Mouse (Mus musculus) kidney, adult 2 months (tissue): ENCODE measurements around the gene Ash1l. TPM values are rescaled to one million over a fixed set of nuclear protein-coding genes. Genes with fewer than 3 reads are reported as not detected.

Experiments used
- DNase-seq: peaks from one replicate; pipeline ENCODE4 v3.0.0; 2021
- H3K27ac ChIP-seq: fragments of 200-500 bp; 2 replicates; pipeline ENCODE4 v1.5.1; 2012; ENCODE audit warnings: low read depth, low read length, control low read depth, inconsistent platforms; ENCODE audit not compliant: insufficient read depth
- H3K27me3 ChIP-seq: fragments of 200-500 bp; replicated peaks from 2 replicates; pipeline ENCODE4 v1.6.1; 2012; ENCODE audit warnings: mild to moderate bottlenecking, moderate library complexity, low read length, inconsistent platforms; ENCODE audit not compliant: control insufficient read depth, insufficient read depth
- H3K36me3 ChIP-seq: fragments of 200-500 bp; 2 replicates; pipeline ENCODE4 v1.6.1; 2012; ENCODE audit warnings: mild to moderate bottlenecking, moderate library complexity, low read length, inconsistent platforms; ENCODE audit not compliant: control insufficient read depth, insufficient read depth
- H3K4me1 ChIP-seq: fragments of 200-500 bp; 2 replicates; pipeline ENCODE4 v1.6.1; 2011; ENCODE audit warnings: low read length; ENCODE audit not compliant: control insufficient read depth, insufficient read depth
- H3K4me3 ChIP-seq: fragments of 200-500 bp; 2 replicates; pipeline ENCODE4 v1.5.1; 2011; ENCODE audit warnings: mild to moderate bottlenecking, low read depth, low read length, control low read depth; ENCODE audit not compliant: insufficient read depth
- CTCF ChIP-seq: fragments of 200-500 bp; conservative IDR thresholded peaks from 2 replicates; pipeline ENCODE4 v1.5.1; 2011; ENCODE audit warnings: low read depth, mild to moderate bottlenecking, control low read depth, low read length, moderate library complexity, mixed read lengths; ENCODE audit not compliant: insufficient read depth, insufficient read length
- POLR2A ChIP-seq: fragments of 200-500 bp; IDR thresholded peaks from one replicate; pipeline ENCODE4 v1.6.1; 2011; ENCODE audit warnings: low read depth, low read length, control low read depth
- WGBS: fragments of 180-500 bp; shearing (Covaris S2); methylation state at CpG from one replicate; pipeline ENCODE4 v1.1.7; 2018; 5-methylcytosine and 5-hydroxymethylcytosine counted together
- polyA plus RNA-seq: library from polyadenylated mRNA; depleted of rRNA; stranded (reverse); fragments of >200 nt; gene quantifications from 2 replicates; pipeline ENCODE4 v1.2.3, GENCODE M21; 2012

Gene Ash1l
- polyA plus RNA-seq, 1 experiment, result 8.9 TPM

GRCm38 (mm10) chr3:89092509-89093090 lies 142.2 kb downstream of the Ash1l start:
- H3K27ac ChIP-seq, result no peak overlapping the region
- 42% methylated on average over 11 of the region's 11 CpGs for WGBS
- peaks cover 4% of the 10 kb centered on the region; the same call in 1 of the 2 replicates for H3K4me1 ChIP-seq
- no peak for DNase-seq
- TF ChIP-seq CTCF (no peak), POLR2A (no peak)
- no peaks in the 10 kb centered on the region for H3K27me3 ChIP-seq
- H3K4me3 ChIP-seq, result 0 out of 2 replicates have a peak overlapping the region, but pooled peaks have one; percentile 1
- no peaks in the 10 kb centered on the region for H3K36me3 ChIP-seq

DNA sequence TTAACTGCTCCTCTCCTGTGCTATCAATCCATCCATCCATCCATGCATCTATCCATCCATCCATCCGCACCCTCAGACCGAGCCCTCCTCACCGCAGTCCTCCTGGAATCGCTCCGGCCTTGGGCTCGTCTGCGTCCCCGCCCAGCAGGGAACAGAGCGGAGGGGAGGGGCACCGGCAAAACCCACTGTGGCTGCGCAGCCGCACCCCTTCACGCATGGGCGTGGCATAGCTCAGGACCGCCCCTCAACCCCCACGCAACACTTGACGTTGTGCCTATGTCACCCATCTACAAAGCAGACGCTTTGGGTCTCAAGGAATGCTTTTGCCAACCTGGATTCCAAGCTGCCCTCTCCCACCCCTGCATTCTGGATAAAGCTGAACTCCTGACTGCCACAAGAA lies 142.8 kb downstream of the Ash1l start, which contains the start of gene Rusc1:
TSS of gene Rusc1 (minus strand) at position 137 of the 400 bp plus-strand sequence.
- Histone ChIP-seq H3K4me3 (peak within 1 kb of the TSS; percentile 1; the same call in 1 of the 2 replicates), H3K36me3 (no peaks in the 10 kb centered on the region), H3K27ac (no peak within 1 kb of the TSS), H3K27me3 (no peaks in the 10 kb centered on the region), H3K4me1 (peaks cover 4% of the 10 kb centered on the region; the same call in 1 of the 2 replicates)
- 9% methylated on average over 18 of the region's 18 CpGs for WGBS
- DNase-seq, result peak; percentile 89
- no peak for TF ChIP-seq CTCF
- TF ChIP-seq POLR2A, result no peak

- Histone ChIP-seq H3K36me3 (no peaks in the 10 kb centered on the region), H3K4me1 (no peaks in the 10 kb centered on the region), H3K27ac (no peak overlapping the region), H3K4me3 (no peak overlapping the region), H3K27me3 (no peaks in the 10 kb centered on the region)
- TF ChIP-seq CTCF (no peak), POLR2A (no peak)
- 78% methylated on average over 10 of the region's 10 CpGs for WGBS
- no peak for DNase-seq
Observed at GRCm38 (mm10) chr3:89094021-89094420, 143.6 kb downstream of the Ash1l start.

- Histone ChIP-seq H3K27me3 (no peaks in the 10 kb centered on the region), H3K4me3 (peak within 1 kb of the TSS; percentile 88), H3K27ac (0 out of 2 replicates have a peak within 1 kb of the TSS, but pooled peaks have one; percentile 2), H3K36me3 (no peaks in the 10 kb centered on the region), H3K4me1 (no peaks in the 10 kb centered on the region; the same call in 1 of the 2 replicates)
- 33% methylated on average over 7 of the region's 7 CpGs for WGBS
- no peak for DNase-seq
- no peak for TF ChIP-seq POLR2A
- TF ChIP-seq CTCF, result no peak
Observed at GRCm38 (mm10) chr3:89100811-89101210, 150.4 kb downstream of the Ash1l start, which contains the start of gene Gm43738. TSS of gene Gm43738 (minus strand) at chr3:89101099.

GRCm38 (mm10) chr3:89101459-89101811 lies 151.0 kb downstream of the Ash1l start:
- no peak for DNase-seq
- 0 out of 2 replicates have a peak overlapping the region, but pooled peaks have one; percentile 2 for H3K27ac ChIP-seq
- WGBS, result under 1% methylated on average over 19 of the region's 19 CpGs

DNA sequence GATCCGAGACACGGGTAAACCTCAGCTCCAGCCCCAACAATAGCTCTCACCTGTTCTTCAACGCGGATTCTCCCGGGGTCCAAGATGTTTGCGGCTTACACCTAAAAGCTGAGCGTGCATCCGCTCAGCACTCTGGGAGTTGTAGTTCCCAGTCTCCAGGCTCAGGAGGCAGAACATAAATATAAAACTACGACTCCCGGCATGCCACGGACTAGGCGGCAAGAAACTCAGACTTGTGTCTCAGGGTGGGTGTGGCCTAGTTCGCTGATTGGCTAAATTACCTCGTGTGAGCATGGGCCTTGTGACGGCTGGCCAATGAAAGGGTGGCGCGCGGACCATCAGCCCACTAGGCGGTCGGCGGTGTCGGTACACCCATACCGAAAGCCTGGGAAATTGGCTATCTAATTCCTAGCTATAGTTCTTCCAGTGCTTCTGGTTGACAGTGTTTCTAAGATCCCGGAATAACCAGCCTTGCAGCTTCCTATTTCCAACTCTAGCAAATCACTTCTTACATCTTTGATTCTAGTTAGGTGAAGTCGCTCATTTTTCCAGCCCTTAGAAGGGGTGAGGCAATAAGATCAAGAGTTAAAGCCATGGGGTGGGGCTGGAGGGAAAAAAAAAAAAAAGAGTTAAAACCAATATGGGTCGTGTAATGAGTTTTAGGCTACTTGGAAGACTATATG lies 151.5 kb downstream of the Ash1l start, which contains the start of gene Fdps:
TSS of gene Fdps (minus strand) at position 148 of the 683 bp plus-strand sequence.
- Histone ChIP-seq H3K4me3 (peak within 1 kb of the TSS; percentile 88), H3K36me3 (no peaks in the 10 kb centered on the region), H3K4me1 (no peaks in the 10 kb centered on the region; the same call in 1 of the 2 replicates), H3K27ac (0 out of 2 replicates have a peak within 1 kb of the TSS, but pooled peaks have one; percentile 2), H3K27me3 (no peaks in the 10 kb centered on the region)
- TF ChIP-seq CTCF, result no peak; the same call in 1 of the 2 replicates
- TF ChIP-seq POLR2A, result no peak
- under 1% methylated on average over 26 of the region's 26 CpGs for WGBS
- peak; percentile 100 for DNase-seq

More at GRCm38 (mm10) chr3:89101459-89101811, 151.0 kb downstream of the Ash1l start:
- Histone ChIP-seq H3K27me3 (no peaks in the 10 kb centered on the region), H3K4me3 (peak overlapping the region; percentile 88), H3K4me1 (no peaks in the 10 kb centered on the region; the same call in 1 of the 2 replicates), H3K36me3 (no peaks in the 10 kb centered on the region)
- TF ChIP-seq CTCF (no peak), POLR2A (no peak)
